Mouse (Mus musculus) kidney, postnatal 10 days (tissue): ENCODE measurements around the gene Gna12.

Source experiments
- DNase-seq: peaks from one replicate; pipeline ENCODE4 v3.0.0; 2021; ENCODE audit warnings: mixed read lengths

Gene Gna12

GRCm38 (mm10) chr5:140830314-140831063 lies at the start of gene Gna12:
TSS of gene Gna12 (minus strand) at chr5:140830431.
- peak; percentile 98 for DNase-seq

GRCm38 (mm10) chr5:140878644-140879043 lies 48.4 kb upstream of the Gna12 start:
- DNase-seq = no peak

GRCm38 (mm10) chr5:140873736-140874307 lies 43.6 kb upstream of the Gna12 start:
- no peak for DNase-seq

DNA sequence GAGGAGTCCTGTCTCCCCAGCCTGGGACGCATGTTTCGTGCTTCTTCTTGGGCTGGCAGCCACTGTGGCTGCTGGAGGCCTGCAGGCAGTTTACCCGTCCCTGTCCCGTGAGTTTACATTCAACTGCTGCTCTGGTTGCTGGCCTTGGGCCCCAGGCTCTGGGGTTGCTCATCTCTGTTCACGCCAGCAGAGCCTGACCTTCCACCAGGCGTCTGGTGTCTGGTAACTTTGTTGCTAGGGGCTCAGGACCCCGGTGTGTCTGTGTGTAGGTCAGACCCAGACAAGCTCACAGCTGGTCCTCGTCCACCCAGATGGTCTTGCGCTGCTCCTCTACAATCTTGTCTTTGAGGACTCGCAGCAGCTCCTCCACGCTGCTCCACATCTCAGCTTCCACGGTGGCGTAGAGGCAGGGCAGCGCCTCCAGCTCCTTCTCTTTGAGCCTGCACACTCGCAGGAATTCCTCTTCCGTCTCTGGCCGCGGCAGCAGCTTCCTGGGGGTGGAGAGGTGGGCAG lies 42.9 kb upstream of the Gna12 start:
- peak; percentile 57 for DNase-seq

GRCm38 (mm10) chr5:140872532-140873038 lies 42.4 kb upstream of the Gna12 start:
- DNase-seq = peak; percentile 34

DNA sequence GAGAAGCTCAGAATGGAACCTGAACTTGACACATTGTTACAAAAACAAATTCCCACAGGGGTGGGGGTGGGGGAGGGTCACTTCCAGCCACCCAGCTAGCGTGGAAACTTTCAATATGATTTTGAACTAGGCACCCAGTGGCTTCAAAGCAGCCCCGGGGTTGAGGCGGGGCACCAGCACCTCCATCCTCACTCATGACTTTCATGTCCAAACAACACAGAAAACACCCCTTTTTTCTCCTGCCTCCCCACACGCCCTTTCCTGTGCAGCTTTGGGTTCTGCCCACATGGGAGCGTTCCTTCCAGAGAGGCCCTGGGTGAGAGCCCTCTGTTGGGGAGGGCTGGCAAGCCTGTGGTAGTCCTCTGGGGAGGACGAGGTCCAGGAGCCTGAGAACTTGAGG lies 41.0 kb upstream of the Gna12 start:
- no peak for DNase-seq

DNA sequence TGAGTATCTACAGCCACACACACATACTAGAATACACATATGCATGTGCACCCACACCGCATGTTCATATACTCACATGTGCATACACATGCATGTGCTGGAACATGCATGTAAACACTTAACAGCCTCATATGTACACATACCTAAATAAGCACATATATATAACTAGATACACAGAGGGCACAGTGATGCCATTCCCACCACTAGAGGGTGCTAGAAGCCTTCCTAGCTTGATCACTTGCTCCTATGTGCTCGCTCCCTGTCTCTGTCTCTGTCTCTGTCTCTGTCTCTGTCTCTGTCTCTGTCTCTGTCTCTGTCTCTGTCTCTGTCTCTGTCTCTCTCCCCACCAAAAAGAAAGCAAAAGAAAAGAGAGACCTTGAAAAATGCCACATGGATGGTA lies 38.8 kb upstream of the Gna12 start:
- DNase-seq = peak; percentile 81

- no peak for DNase-seq
These were observed 29.5 kb upstream of the Gna12 start for GRCm38 (mm10) chr5:140859730-140860129.

DNA sequence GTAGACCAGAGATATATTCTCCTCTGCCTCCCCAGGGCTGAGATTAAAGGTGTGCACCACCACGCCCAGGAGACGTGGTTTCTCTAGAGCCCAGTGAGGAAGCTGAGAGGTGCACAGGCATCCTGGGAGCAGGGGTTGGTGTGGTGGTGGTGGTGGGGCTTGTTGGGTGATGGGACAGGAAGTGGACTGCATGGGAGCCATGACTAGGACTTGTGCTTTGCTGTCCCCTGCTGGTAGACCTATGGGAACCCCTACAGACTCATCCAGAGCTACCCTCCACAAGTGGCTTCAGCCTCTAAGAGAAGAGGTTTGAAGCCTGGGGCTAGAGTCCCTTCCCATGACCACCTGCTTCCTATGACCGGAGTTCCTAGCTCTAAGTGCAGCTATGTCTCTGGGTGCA lies 28.1 kb upstream of the Gna12 start:
- peak; percentile 26 for DNase-seq

DNA sequence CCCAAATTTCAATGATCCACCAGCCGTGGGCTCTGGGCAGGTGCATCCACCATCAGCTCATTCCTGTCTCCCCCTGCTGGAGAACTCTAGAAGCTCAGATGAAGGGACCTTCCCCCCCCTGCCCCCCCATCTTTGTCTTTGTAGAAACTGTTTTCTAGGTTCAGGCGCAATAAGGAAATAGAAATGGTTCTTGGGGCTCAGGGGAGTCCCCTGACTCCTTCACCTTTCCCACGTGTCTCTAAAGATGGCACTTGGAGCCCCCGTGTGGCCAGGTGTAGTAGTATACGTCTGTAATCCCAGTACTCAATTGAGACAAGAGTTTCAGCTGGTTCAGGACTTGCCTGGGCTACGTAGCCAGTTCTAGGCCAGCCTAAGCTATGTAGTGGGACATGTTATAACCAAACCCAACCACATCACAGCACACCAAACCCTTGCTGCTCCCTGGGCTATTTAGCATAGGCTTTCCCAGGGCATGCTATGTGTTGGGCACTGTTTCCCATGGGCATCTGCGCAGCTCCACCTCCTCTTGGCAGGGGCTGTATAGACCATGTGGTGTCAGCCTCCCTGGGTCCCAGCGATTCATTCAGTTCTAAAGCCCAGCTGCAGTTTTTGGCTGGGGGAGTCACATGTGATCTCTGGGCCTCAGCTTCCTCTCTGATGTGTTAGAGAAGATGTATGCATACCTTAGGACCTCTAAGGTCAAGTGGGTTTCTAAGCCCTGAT lies 27.4 kb upstream of the Gna12 start:
- DNase-seq = peak; percentile 34

DNA sequence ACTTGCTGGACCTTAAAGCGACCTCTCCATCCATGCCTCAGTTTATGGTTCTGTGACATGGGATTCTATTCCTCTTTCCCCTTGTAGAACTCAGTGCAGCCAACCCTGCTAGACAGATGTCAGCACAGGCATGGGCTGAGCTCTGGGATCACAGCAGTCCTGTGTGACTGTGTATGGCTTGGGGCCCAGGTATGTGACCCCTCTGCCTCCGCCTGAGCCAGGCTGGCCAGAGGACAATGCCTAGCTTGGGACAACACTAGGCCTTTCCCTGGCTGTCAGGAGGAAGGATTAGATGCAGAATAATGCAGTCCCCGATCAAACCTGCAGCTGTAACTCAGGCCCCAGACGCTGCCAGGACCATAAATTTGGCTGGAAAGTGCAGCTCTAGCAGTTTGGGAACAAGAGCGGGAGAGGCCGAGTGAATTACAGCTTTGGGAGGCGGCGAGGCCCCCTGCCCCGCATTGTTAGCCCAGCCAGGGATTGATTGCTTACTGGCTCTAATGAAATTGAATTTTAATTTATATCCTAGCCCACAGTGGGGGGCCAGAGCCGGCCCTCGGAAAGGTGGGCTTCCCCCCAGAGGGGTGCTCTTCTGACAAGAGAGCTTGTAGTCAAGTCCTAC lies 25.8 kb upstream of the Gna12 start:
- DNase-seq = no peak

GRCm38 (mm10) chr5:140854700-140855099 lies 24.5 kb upstream of the Gna12 start:
- DNase-seq = no peak

DNA sequence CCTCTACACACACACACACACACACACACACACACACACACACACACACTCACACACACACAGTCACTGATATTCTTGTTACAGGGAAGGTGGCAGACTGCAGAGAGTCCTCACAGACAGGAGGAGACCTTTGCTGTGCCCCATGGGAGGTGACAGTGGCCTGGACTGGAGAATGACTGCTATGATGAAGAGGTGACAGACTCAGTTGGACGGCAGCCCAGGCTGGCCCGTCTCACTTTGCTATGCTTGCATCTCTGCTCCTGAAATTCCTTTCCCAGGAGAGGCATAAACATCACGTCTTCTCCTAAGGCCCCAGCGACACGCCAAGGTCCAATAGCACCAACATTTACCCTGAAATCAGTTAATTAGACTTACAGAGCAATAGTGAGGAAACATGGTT lies 23.5 kb upstream of the Gna12 start:
- DNase-seq = no peak

DNA sequence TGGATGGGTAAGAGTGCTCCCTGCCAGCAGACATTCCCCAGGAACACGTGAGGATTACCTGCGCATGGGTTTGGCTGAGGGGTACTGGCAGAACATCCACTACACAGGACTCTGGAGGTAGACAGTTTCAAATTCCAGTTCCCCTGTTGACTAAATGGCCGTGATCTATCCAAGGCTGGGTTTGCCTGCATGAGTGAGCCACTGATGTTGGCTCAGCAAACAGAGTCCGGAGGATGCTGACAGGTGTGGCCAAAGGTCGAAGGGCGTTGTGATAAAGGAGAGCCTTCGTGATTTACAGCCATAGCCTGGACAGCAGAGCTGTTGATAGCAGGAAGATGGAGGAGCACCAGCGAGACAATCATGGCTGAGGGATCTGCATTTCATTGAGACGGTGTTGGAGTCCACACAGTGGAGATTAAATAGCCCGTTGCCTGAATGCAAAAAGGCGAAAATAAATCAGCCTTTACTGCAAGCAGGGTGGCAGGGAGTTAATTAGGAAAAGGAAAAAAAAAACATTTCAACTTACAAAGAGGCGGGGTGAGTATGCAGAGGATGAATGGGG lies 22.3 kb upstream of the Gna12 start:
- DNase-seq = no peak

- peak; percentile 57 for DNase-seq
These were observed 17.1 kb upstream of the Gna12 start for GRCm38 (mm10) chr5:140847300-140847729.

- no peak for DNase-seq
These were observed 11.7 kb upstream of the Gna12 start for GRCm38 (mm10) chr5:140841942-140842341.

DNA sequence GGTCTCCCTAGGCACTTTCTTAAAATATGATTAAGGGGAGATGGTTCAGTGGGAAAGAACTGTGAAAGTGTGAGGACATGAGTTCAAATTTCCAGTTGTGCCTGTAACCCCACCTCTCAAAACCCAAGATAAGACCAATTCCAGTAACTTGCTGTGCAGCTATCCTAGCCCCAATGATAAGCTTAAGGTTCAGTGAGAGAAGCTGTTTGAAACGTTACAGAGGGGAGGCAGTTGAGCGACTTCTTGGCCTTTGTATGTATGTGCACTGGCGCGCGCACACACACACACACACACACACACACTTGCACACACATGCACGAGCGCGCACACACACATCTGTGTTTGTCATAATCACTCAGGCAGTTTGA lies 817 bp upstream of the Gna12 start:
- no peak for DNase-seq

- DNase-seq = peak; percentile 79
These were observed 328 bp downstream of the Gna12 start for GRCm38 (mm10) chr5:140829911-140830294.

DNA sequence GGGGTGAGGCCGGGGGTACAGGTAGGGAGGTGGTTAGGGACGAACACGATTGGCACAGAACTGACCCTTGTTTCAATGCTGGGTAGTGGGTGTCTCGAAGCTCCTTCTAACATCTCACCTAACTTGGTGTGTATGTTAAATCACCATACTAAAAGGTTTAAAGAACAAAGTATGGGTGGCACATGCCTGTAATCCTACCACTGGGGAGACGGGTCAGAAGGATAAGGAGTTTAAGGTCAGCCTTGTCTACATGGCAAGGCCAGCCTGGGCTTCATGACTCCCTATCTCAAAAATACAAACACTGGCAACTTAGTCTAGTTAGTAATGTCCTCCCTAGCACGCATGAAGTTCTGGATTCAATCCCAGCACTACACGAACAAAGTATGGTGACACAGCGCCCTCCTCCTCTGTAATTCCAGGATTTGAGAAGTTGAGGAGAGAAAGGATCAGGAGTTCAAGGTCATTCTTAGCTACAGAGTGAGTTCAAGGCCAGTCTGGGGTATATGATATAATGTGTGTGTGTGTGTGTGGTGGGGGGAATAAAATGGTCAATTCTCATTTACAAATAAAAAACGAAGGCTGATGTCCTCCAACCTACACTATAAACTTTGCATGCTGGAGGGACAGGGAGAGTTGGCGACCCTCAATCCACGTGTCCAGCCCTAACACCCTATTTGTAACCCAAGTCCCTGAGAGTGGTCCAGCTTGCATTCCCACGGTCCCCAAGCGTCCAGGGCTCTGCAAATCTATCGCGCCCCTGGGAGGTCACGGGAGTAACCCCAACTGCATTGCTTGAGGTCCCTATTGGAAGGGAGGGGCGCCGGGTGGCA lies 935 bp downstream of the Gna12 start:
- DNase-seq = peak; percentile 41

GRCm38 (mm10) chr5:140828363-140828762 lies 1.9 kb downstream of the Gna12 start:
- DNase-seq = no peak

DNA sequence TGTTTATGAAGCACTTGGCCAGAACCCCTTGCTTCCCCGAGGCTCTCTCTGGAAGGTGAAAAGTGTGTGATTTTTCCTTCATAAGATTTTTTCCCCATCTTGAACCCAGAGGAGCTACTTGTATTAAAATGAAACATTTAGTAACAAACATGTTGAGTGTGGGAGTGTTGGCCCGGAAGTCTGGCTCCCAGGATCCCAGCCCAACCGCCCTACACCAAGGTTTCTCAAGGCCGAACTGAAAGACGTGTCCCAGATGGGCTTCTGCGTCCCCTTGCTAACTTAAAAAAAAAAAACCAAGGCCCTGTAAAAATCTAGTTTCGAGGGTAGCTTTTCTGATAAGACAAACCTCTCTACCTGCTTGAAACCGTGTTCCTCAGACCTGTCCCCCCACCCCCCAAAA lies 2.3 kb downstream of the Gna12 start:
- DNase-seq = peak; percentile 63

DNA sequence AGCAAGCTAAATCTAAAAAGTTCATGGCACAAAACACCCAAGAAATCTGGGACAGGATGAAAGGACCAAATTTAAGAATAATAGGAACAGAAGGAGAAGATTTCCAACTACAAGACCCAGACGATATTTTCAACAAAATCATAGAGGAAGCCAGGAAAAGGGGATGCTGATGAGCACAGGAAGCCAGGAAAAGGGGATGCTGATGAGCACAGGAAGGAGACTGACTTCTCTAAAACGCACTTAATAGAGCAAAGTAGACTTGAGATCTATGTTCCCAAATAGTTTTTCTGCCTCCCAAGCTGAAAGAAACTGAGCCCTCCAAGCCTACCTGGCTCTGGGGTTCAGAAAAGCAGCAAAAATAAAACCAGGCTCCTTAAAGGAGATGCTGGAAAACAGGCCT lies 2.8 kb downstream of the Gna12 start:
- no peak for DNase-seq
